Mouse (Mus musculus) liver, adult 2 months (tissue): ENCODE measurements at regions not wholly inside any gene's neighbourhood (a gene's known extent, or its start where the extent isn't known, plus 50 kb on each side); places are given as distances from the start of the nearest gene placed in this dataset.

Source experiments
- DNase-seq: peaks from one replicate; pipeline ENCODE4 v3.0.0-alpha.2; 2011; ENCODE audit warnings: low read depth, low spot score; ENCODE audit errors: extremely low read depth
- H3K27ac ChIP-seq: fragments of 200-500 bp; replicated peaks from 2 replicates; pipeline ENCODE4 v1.5.1; 2012; ENCODE audit warnings: low read depth, mild to moderate bottlenecking, control low read depth, inconsistent platforms, low read length; ENCODE audit not compliant: insufficient read depth
- H3K27me3 ChIP-seq: fragments of 200-500 bp; 2 replicates; pipeline ENCODE4 v1.6.1; 2012; ENCODE audit warnings: mild to moderate bottlenecking, moderate library complexity, low read length, inconsistent platforms; ENCODE audit not compliant: control insufficient read depth, insufficient read depth
- H3K36me3 ChIP-seq: fragments of 200-500 bp; 2 replicates; pipeline ENCODE4 v1.6.1; 2012; ENCODE audit warnings: low read length, inconsistent platforms; ENCODE audit not compliant: control insufficient read depth, insufficient read depth
- H3K4me1 ChIP-seq: fragments of 200-500 bp; 2 replicates; pipeline ENCODE4 v1.6.1; 2011; ENCODE audit warnings: low read length; ENCODE audit not compliant: control insufficient read depth, insufficient read depth
- H3K4me3 ChIP-seq: fragments of 200-500 bp; 2 replicates; pipeline ENCODE4 v1.5.1; 2011; ENCODE audit warnings: low read depth, mild to moderate bottlenecking, control low read depth, low read length, moderate library complexity; ENCODE audit not compliant: insufficient read depth
- H3K79me2 ChIP-seq: fragments of 200-500 bp; 2 replicates; pipeline ENCODE4 v1.6.1; 2012; ENCODE audit warnings: inconsistent platforms, mild to moderate bottlenecking, low read length, moderate library complexity; ENCODE audit not compliant: control insufficient read depth, insufficient read depth
- H3K9ac ChIP-seq: fragments of 200-500 bp; 2 replicates; pipeline ENCODE4 v1.6.1; 2012; ENCODE audit warnings: low read depth, mild to moderate bottlenecking, control low read depth, inconsistent platforms, low read length
- CTCF ChIP-seq: fragments of 200-500 bp; IDR thresholded peaks from 2 replicates; pipeline ENCODE4 v1.5.1; 2011; ENCODE audit warnings: low read depth, low read length, control low read depth
- POLR2A ChIP-seq: fragments of 200-500 bp; IDR thresholded peaks from 2 replicates; pipeline ENCODE4 v1.6.1; 2011; ENCODE audit warnings: low read length, control low read depth; ENCODE audit not compliant: insufficient read depth; ENCODE audit errors: extremely low read depth
- WGBS: fragments of 180-500 bp; shearing (Covaris S2); methylation state at CpG from one replicate; pipeline ENCODE4 v1.1.7; 2018; 5-methylcytosine and 5-hydroxymethylcytosine counted together

DNA sequence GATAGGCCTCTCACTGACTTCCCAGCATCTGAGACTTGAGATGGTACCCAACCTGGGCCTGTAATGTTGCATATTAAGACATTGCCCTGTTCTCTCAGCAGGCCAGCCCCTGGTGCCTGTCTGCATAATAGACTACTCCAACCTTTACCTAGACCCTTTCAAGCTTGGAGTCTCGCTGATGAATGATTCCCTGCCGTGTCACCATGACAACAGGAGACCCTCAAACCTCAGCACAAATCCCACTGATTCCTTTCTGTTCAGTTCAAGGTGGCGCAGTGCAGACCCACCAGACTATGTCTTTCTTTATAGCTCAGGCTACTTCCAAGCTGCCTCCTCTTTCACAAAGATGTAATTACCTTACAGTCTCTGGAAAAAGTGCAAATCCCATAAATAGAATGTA is 172.0 kb downstream of the Dcdc2c start:
- no peaks in the 10 kb centered on the region for H3K79me2 ChIP-seq
- H3K4me3 ChIP-seq = no peak overlapping the region
- no peaks in the 10 kb centered on the region for H3K36me3 ChIP-seq
- no peak overlapping the region for H3K9ac ChIP-seq
- no peaks in the 10 kb centered on the region for H3K4me1 ChIP-seq
- 89% methylated on average over 3 of the region's 3 CpGs for WGBS
- no peak overlapping the region for H3K27ac ChIP-seq
- no peaks in the 10 kb centered on the region for H3K27me3 ChIP-seq
- TF ChIP-seq POLR2A (no peak), CTCF (no peak)
- DNase-seq = no peak

DNA sequence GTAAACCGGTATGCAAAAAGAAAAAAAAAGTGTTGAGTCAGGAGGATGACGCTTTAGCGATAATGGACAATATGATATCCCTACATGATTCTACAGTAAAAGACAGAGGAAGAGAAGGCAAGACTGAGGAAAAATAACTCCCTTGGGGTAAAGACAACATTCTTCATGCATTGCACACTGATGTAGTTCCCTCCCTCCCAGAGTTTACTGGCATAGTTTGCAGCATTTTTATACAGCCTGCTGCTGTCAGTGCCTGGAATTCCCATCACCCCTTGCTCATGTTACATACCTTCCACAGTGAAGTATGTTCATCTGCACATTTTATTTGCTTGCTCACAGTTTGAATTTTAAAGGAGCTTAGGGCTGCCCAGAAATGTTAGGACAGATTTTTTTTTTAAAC is 174.2 kb downstream of the Dcdc2c start:
- no peak overlapping the region for H3K9ac ChIP-seq
- no peaks in the 10 kb centered on the region for H3K79me2 ChIP-seq
- no peaks in the 10 kb centered on the region for H3K36me3 ChIP-seq
- no peaks in the 10 kb centered on the region for H3K4me1 ChIP-seq
- no peak for DNase-seq
- no peak overlapping the region for H3K27ac ChIP-seq
- no peak overlapping the region for H3K4me3 ChIP-seq
- TF ChIP-seq POLR2A (no peak), CTCF (no peak)
- no peaks in the 10 kb centered on the region for H3K27me3 ChIP-seq
- 87% methylated on average over 3 of the region's 3 CpGs for WGBS

DNA sequence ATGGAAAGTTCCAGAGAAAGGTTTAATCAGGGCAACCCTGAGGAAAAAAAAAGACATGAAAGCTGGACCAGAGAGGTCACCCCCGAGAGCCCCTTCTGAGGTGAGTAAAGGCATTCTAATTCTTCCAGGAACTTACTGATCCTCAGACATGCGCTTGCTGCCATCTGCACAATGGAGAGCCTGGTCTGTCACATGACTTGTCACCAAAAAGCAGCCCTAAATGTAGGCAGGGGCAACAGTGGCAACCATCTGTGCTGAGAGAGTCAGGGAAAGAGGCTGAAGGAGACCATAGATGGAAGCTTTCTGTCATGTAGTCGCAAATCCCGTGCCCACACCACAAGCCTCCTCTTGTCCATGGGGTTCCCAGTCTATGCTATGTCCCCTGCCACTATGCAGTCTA is 174.8 kb downstream of the Dcdc2c start:
- TF ChIP-seq POLR2A (no peak), CTCF (no peak)
- no peaks in the 10 kb centered on the region for H3K36me3 ChIP-seq
- 87% methylated on average over 4 of the region's 4 CpGs for WGBS

DNA sequence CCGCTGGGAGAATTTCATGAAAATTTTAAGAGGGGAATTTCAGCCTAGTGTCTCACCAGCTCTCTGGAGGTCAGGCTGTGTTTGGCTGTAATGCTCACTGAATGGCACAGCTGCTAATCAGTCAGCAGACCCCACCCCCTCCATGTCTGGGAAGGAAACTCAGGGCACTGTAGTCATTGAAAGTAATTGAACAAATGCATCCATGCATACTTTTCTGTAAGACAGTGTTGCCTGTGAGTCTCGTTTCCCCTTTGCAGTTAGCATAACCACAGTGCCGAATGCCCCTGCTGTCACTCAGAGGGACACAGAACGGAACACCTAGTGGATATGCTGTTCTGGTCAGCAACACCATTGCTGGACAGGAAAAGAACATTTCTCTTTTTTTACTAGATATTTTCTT is 175.4 kb downstream of the Dcdc2c start:
- H3K27ac ChIP-seq = no peak overlapping the region
- 80% methylated on average over 4 of the region's 4 CpGs for WGBS
- H3K27me3 ChIP-seq = no peaks in the 10 kb centered on the region
- no peak for TF ChIP-seq CTCF
- TF ChIP-seq POLR2A = no peak
- H3K4me3 ChIP-seq = no peak overlapping the region
- no peak for DNase-seq
- H3K79me2 ChIP-seq = no peaks in the 10 kb centered on the region
- no peaks in the 10 kb centered on the region for H3K4me1 ChIP-seq
- H3K36me3 ChIP-seq = no peaks in the 10 kb centered on the region
- no peak overlapping the region for H3K9ac ChIP-seq

More for the DNA sequence above, 174.8 kb downstream of the Dcdc2c start:
- Histone ChIP-seq H3K9ac (no peak overlapping the region), H3K4me3 (no peak overlapping the region), H3K4me1 (no peaks in the 10 kb centered on the region), H3K27ac (no peak overlapping the region), H3K79me2 (no peaks in the 10 kb centered on the region), H3K27me3 (no peaks in the 10 kb centered on the region)
- DNase-seq = no peak

DNA sequence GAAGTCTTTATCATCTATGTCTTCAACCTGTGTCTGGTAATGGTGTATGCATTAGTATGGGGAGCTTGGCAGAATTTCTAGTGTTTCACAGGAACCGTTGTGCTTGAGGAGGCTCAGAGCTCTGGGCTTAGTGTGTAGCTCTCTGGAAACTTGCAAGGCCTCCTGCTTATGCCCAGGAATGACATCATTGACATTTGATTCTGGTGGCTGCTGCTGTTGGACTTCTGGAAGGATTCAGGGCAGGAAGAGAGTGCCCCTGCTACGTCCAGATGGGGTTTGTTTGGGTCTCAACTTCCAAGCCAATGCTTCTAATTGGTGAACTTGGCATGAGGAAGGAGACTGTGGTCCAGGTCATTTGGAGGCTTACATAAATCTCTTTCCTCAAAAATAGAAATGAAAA is 186.9 kb downstream of the Dcdc2c start:
- H3K79me2 ChIP-seq = no peaks in the 10 kb centered on the region
- H3K4me3 ChIP-seq = no peak overlapping the region
- no peak overlapping the region for H3K9ac ChIP-seq
- no peak overlapping the region for H3K27ac ChIP-seq
- no peak for TF ChIP-seq POLR2A
- no peak for TF ChIP-seq CTCF
- H3K36me3 ChIP-seq = no peaks in the 10 kb centered on the region
- no peaks in the 10 kb centered on the region for H3K4me1 ChIP-seq
- H3K27me3 ChIP-seq = no peaks in the 10 kb centered on the region
- DNase-seq = peak; percentile 39
- WGBS = 79% methylated on average over 2 of the region's 2 CpGs

DNA sequence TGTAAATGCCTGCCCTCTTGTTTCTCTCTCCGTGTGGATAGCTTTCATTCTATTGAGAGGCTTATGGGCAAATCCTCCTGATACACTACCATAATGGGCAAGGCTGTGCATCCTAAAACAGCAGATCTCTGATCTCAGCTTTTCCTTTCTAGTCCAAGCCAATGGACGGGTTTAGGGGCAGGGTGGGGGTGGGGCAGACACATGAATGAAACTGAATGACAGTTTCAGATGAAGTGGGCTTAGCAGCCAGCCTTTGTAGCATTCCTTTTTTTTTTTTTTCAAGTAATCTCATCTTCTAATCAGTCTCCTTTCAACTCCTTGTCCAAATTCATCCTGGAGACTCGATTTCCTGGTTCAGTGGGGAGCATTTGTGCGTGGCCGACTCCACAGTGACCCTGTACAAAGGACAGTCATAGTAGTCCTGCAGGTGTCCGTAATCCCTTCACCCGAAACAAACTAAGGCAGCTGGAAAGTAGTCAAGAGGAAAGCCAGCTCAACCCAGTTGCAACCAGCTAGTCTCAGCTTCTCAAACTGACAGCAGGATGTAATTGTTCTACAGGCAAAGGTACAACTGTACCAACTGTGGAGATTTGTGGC is 193.4 kb downstream of the Dcdc2c start:
- 60% methylated on average over 7 of the region's 7 CpGs for WGBS
- H3K27ac ChIP-seq = no peak overlapping the region

More for the DNA sequence above, 193.4 kb downstream of the Dcdc2c start:
- no peak overlapping the region for H3K4me3 ChIP-seq
- H3K9ac ChIP-seq = no peak overlapping the region
- TF ChIP-seq POLR2A = no peak
- TF ChIP-seq CTCF = no peak
- H3K36me3 ChIP-seq = no peaks in the 10 kb centered on the region
- DNase-seq = no peak
- H3K79me2 ChIP-seq = no peaks in the 10 kb centered on the region
- H3K27me3 ChIP-seq = no peaks in the 10 kb centered on the region
- no peaks in the 10 kb centered on the region for H3K4me1 ChIP-seq
